Mouse (Mus musculus): Measurements from ENCODE around the gene Me1. TPM values are rescaled to one million over a fixed set of nuclear protein-coding genes. Genes with fewer than 3 reads are reported as not detected.

The Me1 gene
- polyA plus RNA-seq, 1 experiment: 33.6 TPM

DNA sequence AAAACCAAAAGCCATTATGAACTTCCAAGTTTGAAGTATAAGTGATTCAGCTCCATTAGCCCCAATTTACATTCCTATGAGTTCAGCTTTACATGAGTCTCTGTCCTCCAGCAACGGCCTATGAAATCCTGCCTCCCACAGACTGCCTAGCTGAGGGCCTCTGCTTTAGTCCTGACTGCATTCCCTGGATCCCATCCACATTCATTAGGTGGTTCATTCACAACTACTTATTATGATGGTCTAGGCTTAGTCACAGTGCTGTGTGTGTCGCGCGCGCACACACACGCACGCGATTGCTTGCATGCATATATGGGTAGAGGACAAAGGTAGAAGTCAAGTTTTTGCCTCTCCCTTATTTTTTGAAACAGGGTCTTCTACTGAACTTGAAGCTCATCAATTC lies 43.0 kb upstream of the Me1 start:
- TF ChIP-seq MYOG (IDR thresholded peaks at IDR 0.05; ENCODE audit: control insufficient read depth in 1 of 3, insufficient read depth in 1 of 3, insufficient read length in 2 of 3, low read depth in 2 of 3): no peak
- TF ChIP-seq SRF (IDR thresholded peaks at IDR 0.05; ENCODE audit: control insufficient read depth, insufficient read length, low read depth): no peak
- TF ChIP-seq MYOD1 (IDR thresholded peaks at IDR 0.05; ENCODE audit: control insufficient read depth in 1 of 3, insufficient read length in 2 of 3, low read depth in 2 of 3): no peak
- TF ChIP-seq REST (IDR thresholded peaks at IDR 0.05; ENCODE audit: insufficient read depth, insufficient read length): no peak
- TF ChIP-seq E2F4 (IDR thresholded peaks at IDR 0.05; ENCODE audit: insufficient read depth): no peak
- TF ChIP-seq POLR2AphosphoS2 (IDR thresholded peaks at IDR 0.05; ENCODE audit: insufficient read length, low read depth): no peak
- no peak for TF ChIP-seq MAX (IDR thresholded peaks at IDR 0.05; ENCODE audit: low read depth)
- TF ChIP-seq TCF3 (IDR thresholded peaks at IDR 0.05; ENCODE audit: insufficient read length, low read depth): no peak
- TF ChIP-seq CEBPB (IDR thresholded peaks at IDR 0.05; ENCODE audit: insufficient read depth, poor library complexity, severe bottlenecking): no peak
- no peak for TF ChIP-seq TCF12 (IDR thresholded peaks at IDR 0.05; ENCODE audit: insufficient read depth, poor library complexity, severe bottlenecking)
- no peak for TF ChIP-seq POLR2A (IDR thresholded peaks at IDR 0.05; ENCODE audit: insufficient read length, low read depth)
- TF ChIP-seq USF1 (IDR thresholded peaks at IDR 0.05; ENCODE audit: low read depth): no peak
- Histone ChIP-seq H3ac (ENCODE audit: control insufficient read depth, insufficient read length) (no peak overlapping the region), H3K36me3 (ENCODE audit: control insufficient read depth, insufficient read depth) (no peaks in the 10 kb centered on the region), H3K4me2 (ENCODE audit: low read depth) (no peak overlapping the region), H3K27me3 (ENCODE audit: control insufficient read depth, insufficient read depth, insufficient read length) (no peaks in the 10 kb centered on the region), H3K79me2 (ENCODE audit: control insufficient read depth, insufficient read depth) (no peaks in the 10 kb centered on the region), H3K4me3 (no peak overlapping the region)

DNA sequence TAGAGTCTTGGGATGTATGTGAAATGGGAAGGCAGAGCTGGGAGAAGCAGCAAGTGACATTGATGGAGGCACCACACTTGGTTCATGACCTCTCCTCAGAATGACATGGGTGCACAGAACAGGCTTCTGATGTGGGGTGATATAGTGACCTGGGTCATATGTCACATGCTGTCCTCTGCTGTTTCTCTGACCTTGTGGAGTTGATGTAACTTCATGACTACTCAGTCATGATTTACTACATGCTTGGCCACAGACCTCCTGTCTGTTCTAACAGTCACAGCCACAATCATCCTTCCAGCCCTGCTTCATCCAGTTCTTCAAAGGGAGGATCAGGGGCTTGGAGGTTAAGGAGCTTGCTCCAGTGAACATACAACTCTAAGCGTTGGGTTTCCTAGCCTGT lies 42.3 kb upstream of the Me1 start:
- Histone ChIP-seq H3K27me3 (ENCODE audit: control insufficient read depth, insufficient read depth, insufficient read length) (no peaks in the 10 kb centered on the region), H3K4me2 (ENCODE audit: low read depth) (no peak overlapping the region), H3K79me2 (ENCODE audit: control insufficient read depth, insufficient read depth) (no peaks in the 10 kb centered on the region), H3K36me3 (ENCODE audit: control insufficient read depth, insufficient read depth) (no peaks in the 10 kb centered on the region), H3K4me3 (no peak overlapping the region), H3ac (ENCODE audit: control insufficient read depth, insufficient read length) (no peak overlapping the region)
- TF ChIP-seq TCF12 (IDR thresholded peaks at IDR 0.05; ENCODE audit: insufficient read depth, poor library complexity, severe bottlenecking): no peak
- TF ChIP-seq CEBPB (IDR thresholded peaks at IDR 0.05; ENCODE audit: insufficient read depth, poor library complexity, severe bottlenecking): no peak
- no peak for TF ChIP-seq MYOG (IDR thresholded peaks at IDR 0.05; ENCODE audit: control insufficient read depth in 1 of 3, insufficient read depth in 1 of 3, insufficient read length in 2 of 3, low read depth in 2 of 3)

DNA sequence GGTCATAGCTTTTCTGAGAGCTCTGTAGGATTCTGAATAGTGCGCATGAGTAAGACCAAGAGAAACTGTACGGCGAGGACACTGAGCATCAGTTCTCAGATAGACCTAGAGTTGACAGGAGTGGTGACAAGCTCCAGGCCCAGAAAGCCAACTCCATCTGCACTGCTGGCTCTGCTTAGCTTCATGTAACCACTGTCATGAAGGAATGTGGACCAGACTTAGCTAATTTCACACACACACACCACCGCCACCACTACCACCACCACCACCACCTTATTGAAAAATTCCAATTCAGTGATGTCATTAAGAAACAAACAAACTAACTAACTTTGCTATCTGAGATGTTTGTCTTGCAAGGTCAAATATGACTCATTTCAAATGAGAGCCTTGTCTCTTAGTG lies 41.2 kb upstream of the Me1 start:
- Histone ChIP-seq H3K36me3 (ENCODE audit: control insufficient read depth, insufficient read depth) (no peaks in the 10 kb centered on the region), H3K27me3 (ENCODE audit: control insufficient read depth, insufficient read depth, insufficient read length) (no peaks in the 10 kb centered on the region), H3ac (ENCODE audit: control insufficient read depth, insufficient read length) (no peak overlapping the region), H3K4me2 (ENCODE audit: low read depth) (no peak overlapping the region), H3K4me3 (no peak overlapping the region), H3K79me2 (ENCODE audit: control insufficient read depth, insufficient read depth) (no peaks in the 10 kb centered on the region)
- TF ChIP-seq CEBPB (IDR thresholded peaks at IDR 0.05; ENCODE audit: insufficient read depth, poor library complexity, severe bottlenecking) (no peak), TCF12 (IDR thresholded peaks at IDR 0.05; ENCODE audit: insufficient read depth, poor library complexity, severe bottlenecking) (no peak), MAX (IDR thresholded peaks at IDR 0.05; ENCODE audit: low read depth) (no peak), MYOD1 (IDR thresholded peaks at IDR 0.05; ENCODE audit: control insufficient read depth in 1 of 3, insufficient read length in 2 of 3, low read depth in 2 of 3) (no peak), USF1 (IDR thresholded peaks at IDR 0.05; ENCODE audit: low read depth) (no peak), POLR2A (IDR thresholded peaks at IDR 0.05; ENCODE audit: insufficient read length, low read depth) (no peak)

DNA sequence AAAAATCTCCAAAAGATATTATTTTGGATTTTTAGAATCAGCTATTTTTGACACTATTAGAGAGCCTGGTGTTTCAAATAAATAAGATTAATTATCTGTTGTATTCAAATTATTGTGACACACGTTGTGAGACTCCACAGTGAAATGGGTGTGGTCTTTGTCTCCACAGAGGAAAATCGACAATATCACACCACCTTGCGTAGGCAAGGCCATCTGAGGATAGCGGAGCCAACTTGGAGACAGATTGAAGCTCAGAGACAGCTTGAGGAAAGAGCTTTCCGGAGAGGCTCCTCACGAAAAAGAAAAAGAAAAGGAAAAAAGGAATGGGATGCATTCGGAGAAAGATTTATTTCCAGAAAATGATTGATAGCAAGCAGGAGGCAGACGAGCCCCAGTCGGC lies 39.0 kb upstream of the Me1 start:
- Histone ChIP-seq H3ac (ENCODE audit: control insufficient read depth, insufficient read length) (no peak overlapping the region), H3K79me2 (ENCODE audit: control insufficient read depth, insufficient read depth) (no peaks in the 10 kb centered on the region), H3K4me3 (no peak overlapping the region), H3K36me3 (ENCODE audit: control insufficient read depth, insufficient read depth) (no peaks in the 10 kb centered on the region), H3K27me3 (ENCODE audit: control insufficient read depth, insufficient read depth, insufficient read length) (no peaks in the 10 kb centered on the region), H3K4me2 (ENCODE audit: low read depth) (no peak overlapping the region)
- no peak for TF ChIP-seq POLR2A (IDR thresholded peaks at IDR 0.05; ENCODE audit: insufficient read length, low read depth)
- no peak for TF ChIP-seq MAX (IDR thresholded peaks at IDR 0.05; ENCODE audit: low read depth)
- no peak for TF ChIP-seq USF1 (IDR thresholded peaks at IDR 0.05; ENCODE audit: low read depth)
- no peak for TF ChIP-seq SRF (IDR thresholded peaks at IDR 0.05; ENCODE audit: control insufficient read depth, insufficient read length, low read depth)
- TF ChIP-seq MYOD1 (IDR thresholded peaks at IDR 0.05; ENCODE audit: control insufficient read depth in 1 of 3, insufficient read length in 2 of 3, low read depth in 2 of 3): no peak
- TF ChIP-seq E2F4 (IDR thresholded peaks at IDR 0.05; ENCODE audit: insufficient read depth): no peak
- no peak for TF ChIP-seq POLR2AphosphoS2 (IDR thresholded peaks at IDR 0.05; ENCODE audit: insufficient read length, low read depth)

DNA sequence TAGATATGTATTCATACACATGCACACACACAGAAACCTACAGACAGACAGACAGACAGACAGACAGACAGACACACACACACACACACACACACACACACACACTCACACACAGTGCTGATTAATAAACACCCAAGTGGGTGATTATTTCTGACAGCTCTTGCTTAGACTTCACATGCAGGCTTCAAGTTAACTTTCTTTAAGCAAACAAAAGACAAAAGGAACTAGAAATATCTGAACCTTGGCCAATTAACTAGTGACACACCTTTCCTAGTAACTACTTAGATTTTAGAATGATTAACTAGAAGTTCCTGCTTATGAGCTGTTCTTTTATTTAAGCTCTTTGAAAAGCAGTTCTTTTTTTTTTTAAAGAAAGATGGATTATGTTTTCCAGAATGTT lies 38.6 kb upstream of the Me1 start:
- Histone ChIP-seq H3K4me3 (no peak overlapping the region), H3K36me3 (ENCODE audit: control insufficient read depth, insufficient read depth) (no peaks in the 10 kb centered on the region), H3K79me2 (ENCODE audit: control insufficient read depth, insufficient read depth) (no peaks in the 10 kb centered on the region), H3ac (ENCODE audit: control insufficient read depth, insufficient read length) (no peak overlapping the region), H3K4me2 (ENCODE audit: low read depth) (no peak overlapping the region), H3K27me3 (ENCODE audit: control insufficient read depth, insufficient read depth, insufficient read length) (no peaks in the 10 kb centered on the region)
- TF ChIP-seq MAX (IDR thresholded peaks at IDR 0.05; ENCODE audit: low read depth): no peak
- no peak for TF ChIP-seq SRF (IDR thresholded peaks at IDR 0.05; ENCODE audit: control insufficient read depth, insufficient read length, low read depth)
- no peak for TF ChIP-seq MYOG (IDR thresholded peaks at IDR 0.05; ENCODE audit: control insufficient read depth in 1 of 3, insufficient read depth in 1 of 3, insufficient read length in 2 of 3, low read depth in 2 of 3)
- no peak for TF ChIP-seq CEBPB (IDR thresholded peaks at IDR 0.05; ENCODE audit: insufficient read depth, poor library complexity, severe bottlenecking)
- TF ChIP-seq MYOD1 (IDR thresholded peaks at IDR 0.05; ENCODE audit: control insufficient read depth in 1 of 3, insufficient read length in 2 of 3, low read depth in 2 of 3): no peak
- no peak for TF ChIP-seq REST (IDR thresholded peaks at IDR 0.05; ENCODE audit: insufficient read depth, insufficient read length)
- TF ChIP-seq POLR2AphosphoS2 (IDR thresholded peaks at IDR 0.05; ENCODE audit: insufficient read length, low read depth): no peak

Data from myocyte (in vitro differentiated cells).